Comparison of ENCODE assay signal across 33 mouse cellular contexts in genomic region chr2:140107641-140108040, GRCm38 (mm10). TPM values are rescaled to one million over a fixed set of nuclear protein-coding genes. Genes with fewer than 3 reads are reported as not detected.
DNase-seq lines count a peak whose midpoint lies in the region; ATAC-seq and TF ChIP-seq lines count a peak whose summit lies in the region.
"Had no signal": no experiment of that assay in that cellular context is flagged by ENCODE, and none has a peak within 500 bp of the region (broad histone marks: within the 10 kb centered on the region; RNA-seq: fewer than 3 reads in every experiment).

No protein-coding gene starts in this region.

- TF ChIP-seq CTCF in lung, postnatal 0 days (IDR thresholded peaks at IDR 0.05): no peak
- no peak for TF ChIP-seq CTCF in lung, adult 2 months (IDR thresholded peaks at IDR 0.05; ENCODE audit: insufficient read depth, low read length)
- TF ChIP-seq CTCF in cerebellum, adult 2 months (IDR thresholded peaks at IDR 0.05; ENCODE audit: borderline replicate concordance, insufficient read depth, low read depth, low read length): no peak

- no peak overlapping the region for H3K9ac ChIP-seq in lung, postnatal 0 days (replicated peaks; ENCODE audit: low read depth)
- H3K9ac ChIP-seq: embryonic facial prominence, embryonic 13.5 days; forebrain, embryonic 12.5 days; forebrain, postnatal 0 days; hindbrain, embryonic 13.5 days; kidney, embryonic 15.5 days; liver, embryonic 12.5 days; liver, postnatal 0 days had no signal

- no peaks in the 10 kb centered on the region for H3K4me1 ChIP-seq in lung, postnatal 0 days (ENCODE audit: insufficient read depth, low read depth, low read length)
- H3K4me1 ChIP-seq in lung, adult 2 months (ENCODE audit: control insufficient read depth, insufficient read depth, low read length): no peaks in the 10 kb centered on the region
- H3K4me1 ChIP-seq in cerebellum, adult 2 months (ENCODE audit: control insufficient read depth, insufficient read depth, low read length): no peaks in the 10 kb centered on the region
- H3K4me1 ChIP-seq: embryonic facial prominence, embryonic 13.5 days; forebrain, embryonic 12.5 days; hindbrain, embryonic 13.5 days; kidney, embryonic 15.5 days; liver, embryonic 12.5 days had no signal

- H3K27me3 ChIP-seq in lung, postnatal 0 days (replicated peaks; ENCODE audit: insufficient read depth, low read length): no peaks in the 10 kb centered on the region
- no peaks in the 10 kb centered on the region for H3K27me3 ChIP-seq in cerebellum, adult 2 months (ENCODE audit: control insufficient read depth, insufficient read depth, low read length)
- H3K27me3 ChIP-seq: CH12.LX; embryonic facial prominence, embryonic 13.5 days; forebrain, embryonic 12.5 days; hindbrain, embryonic 13.5 days; kidney, embryonic 15.5 days; liver, embryonic 12.5 days had no signal

- no peak overlapping the region for H3K4me2 ChIP-seq in lung, postnatal 0 days (replicated peaks; ENCODE audit: low read depth, low read length)
- H3K4me2 ChIP-seq: embryonic facial prominence, embryonic 13.5 days; forebrain, embryonic 12.5 days; heart, embryonic 11.5 days; hindbrain, embryonic 13.5 days; kidney, embryonic 15.5 days; liver, embryonic 12.5 days had no signal

- H3K9me3 ChIP-seq in lung, postnatal 0 days (ENCODE audit: low read length): no peaks in the 10 kb centered on the region
- H3K9me3 ChIP-seq: embryonic facial prominence, embryonic 13.5 days; forebrain, embryonic 12.5 days; hindbrain, embryonic 13.5 days; kidney, embryonic 15.5 days; liver, embryonic 12.5 days had no signal

- H3K27ac ChIP-seq in lung, postnatal 0 days (ENCODE audit: low read length): no peak overlapping the region
- no peak overlapping the region for H3K27ac ChIP-seq in cerebellum, adult 2 months (ENCODE audit: insufficient read depth, low read length)
- H3K27ac ChIP-seq: embryonic facial prominence, embryonic 13.5 days; forebrain, embryonic 12.5 days; hindbrain, embryonic 13.5 days; kidney, embryonic 15.5 days; liver, embryonic 12.5 days had no signal

- no peaks in the 10 kb centered on the region for H3K36me3 ChIP-seq in lung, postnatal 0 days (ENCODE audit: insufficient read depth, low read length)
- H3K36me3 ChIP-seq: embryonic facial prominence, embryonic 13.5 days; forebrain, embryonic 12.5 days; hindbrain, embryonic 13.5 days; kidney, embryonic 15.5 days; liver, embryonic 12.5 days had no signal

- no peak overlapping the region for H3K4me3 ChIP-seq in lung, postnatal 0 days (ENCODE audit: low read depth, low read length)
- no peak overlapping the region for H3K4me3 ChIP-seq in lung, adult 2 months (replicated peaks; ENCODE audit: extremely low read depth, low read depth, low read length)
- no peak overlapping the region for H3K4me3 ChIP-seq in cerebellum, adult 2 months (replicated peaks; ENCODE audit: insufficient read depth, low read depth, low read length)
- H3K4me3 ChIP-seq: embryonic facial prominence, embryonic 13.5 days; erythroblast, embryonic 14.5 days; forebrain, embryonic 12.5 days; hindbrain, embryonic 13.5 days; kidney, embryonic 15.5 days; liver, embryonic 12.5 days had no signal

- WGBS in lung, postnatal 0 days: 66% methylated on average over 4 of the region's 4 CpGs
- 74% methylated on average over 4 of the region's 4 CpGs for WGBS in lung, adult 2 months
- 86% methylated on average over 4 of the region's 4 CpGs for WGBS in cerebellum, adult 2 months

- TF ChIP-seq POLR2A in lung, adult 2 months (IDR thresholded peaks at IDR 0.05; ENCODE audit: borderline replicate concordance, extremely low read depth, low read depth, low read length): no peak
- TF ChIP-seq POLR2A in cerebellum, adult 2 months (IDR thresholded peaks at IDR 0.05; ENCODE audit: borderline replicate concordance, insufficient read depth, low read length): no peak

- peak; percentile 78 for ATAC-seq in lung, postnatal 0 days
- ATAC-seq: forebrain, postnatal 0 days; liver, embryonic 12.5 days; liver, postnatal 0 days had no signal

- DNase-seq in lung, postnatal 0 days (ENCODE audit: low spot score): peak; percentile 86
- no peak for DNase-seq in lung, adult 2 months
- peak; percentile 28 for DNase-seq in adipocyte (ENCODE audit: low spot score)
- peak; percentile 6 for DNase-seq in lung, postnatal 14 days
- no peak for DNase-seq in heart, adult 11 months
- no peak for DNase-seq in cerebellum, adult 2 months
- no peak for DNase-seq in urinary bladder, postnatal 10 days (ENCODE audit: low spot score)
- DNase-seq in kidney, postnatal 36 days: no peak
- DNase-seq: adrenal gland, postnatal 25 days; B cell, adult 2 months; cerebellum, adult 11-12 months; cerebellum, postnatal 10 days; forebrain, postnatal 0 days; gastrocnemius, postnatal 14 days; heart, adult 18-20 months; heart, postnatal 36 days; kidney, adult 18-20 months; kidney, postnatal 4 days; left cerebral cortex, postnatal 4 days; liver, postnatal 0 days; midbrain, embryonic 14.5 days; right cerebral cortex, postnatal 4 days had no signal

- peak; percentile 90 for TF ChIP-seq EP300 in lung, postnatal 0 days (IDR thresholded peaks at IDR 0.05)

RNA-seq across cellular contexts. Expression of gene Tasp1, which starts 41.0 kb away (rescaled TPM):
- 13.1 and 13.3 TPM in 2 replicates for polyA plus RNA-seq in lung, postnatal 0 days (2015; fragmentation: Nextera tagmentation; extraction: Ambion mirVana)
- polyA plus RNA-seq in lung, adult 2 months (2012; rRNA removed): 2.5 and 3.3 TPM in 2 replicates
- polyA plus RNA-seq in cerebellum, adult 2 months (2012; rRNA removed): 14.5 and 16.4 TPM in 2 replicates

RNA-seq across cellular contexts. Expression of gene Gm17374, which starts 44.2 kb away (rescaled TPM):
- polyA plus RNA-seq in lung, postnatal 0 days (2015; fragmentation: Nextera tagmentation; extraction: Ambion mirVana): not detected in 2 replicates
- polyA plus RNA-seq in lung, adult 2 months (2012; rRNA removed): not detected in 2 replicates
- polyA plus RNA-seq in cerebellum, adult 2 months (2012; rRNA removed): not detected in 2 replicates
- polyA plus RNA-seq: embryonic facial prominence, embryonic 13.5 days; erythroblast, embryonic 14.5 days; forebrain, embryonic 12.5 days; forebrain, postnatal 0 days; heart, embryonic 11.5 days; heart, embryonic 16.5 days; hindbrain, embryonic 13.5 days; kidney, embryonic 15.5 days; limb, embryonic 14.5 days; liver, embryonic 12.5 days; liver, postnatal 0 days; midbrain, embryonic 14.5 days; neural tube, embryonic 11.5 days had no signal

Comparison
In these comparisons a context has a peak if more than half of its experiments do, and no peak if none do; other contexts are left out.
1. DNase-seq: peak in lung, postnatal 0 days (single experiment), adipocyte (single experiment) and lung, postnatal 14 days (single experiment); none in lung, adult 2 months (single experiment), heart, adult 11 months (single experiment), cerebellum, adult 2 months (0 of 2), urinary bladder, postnatal 10 days (single experiment) and kidney, postnatal 36 days (0 of 2).